Mouse (Mus musculus) c-Kit-positive CD71-positive TER-119-negative erythroid progenitor cells, embryonic 14.5 days (primary cell): ENCODE measurements around the gene Pafah1b3.
A peak's percentile ranks its signal among the peaks of the same experiment; 100 is the strongest.
"Not testable (repeated sequence)": the region's sequence is repeated elsewhere in the genome, so short reads cannot be mapped to it uniquely, and the experiment has no call there.

Experiments
- DNase-seq: peaks from one replicate; pipeline ENCODE4 v3.0.0-alpha.2; 2013; ENCODE audit warnings: low read depth

Gene Pafah1b3

GRCm38 (mm10) chr7:25297454-25298325 lies at the start of gene Pafah1b3:
Pafah1b3 (minus strand) TSS chr7:25297986.
- no peak for DNase-seq

- DNase-seq: no peak
Observed at GRCm38 (mm10) chr7:25341000-25341784, 43.4 kb upstream of the Pafah1b3 start.

- DNase-seq: no peak
Observed at GRCm38 (mm10) chr7:25339329-25339728, 41.5 kb upstream of the Pafah1b3 start.

- no peak for DNase-seq
Observed at GRCm38 (mm10) chr7:25334472-25334871, 36.7 kb upstream of the Pafah1b3 start.

GRCm38 (mm10) chr7:25333596-25334307 lies 36.0 kb upstream of the Pafah1b3 start:
- peak; percentile 56 for DNase-seq

GRCm38 (mm10) chr7:25326233-25326632 lies 28.4 kb upstream of the Pafah1b3 start:
- no peak for DNase-seq

GRCm38 (mm10) chr7:25325431-25325830 lies 27.6 kb upstream of the Pafah1b3 start:
- DNase-seq: not testable (repeated sequence)

GRCm38 (mm10) chr7:25323219-25323618 lies 25.4 kb upstream of the Pafah1b3 start:
- DNase-seq: no peak

GRCm38 (mm10) chr7:25322058-25322484 lies 24.3 kb upstream of the Pafah1b3 start:
- DNase-seq: no peak

GRCm38 (mm10) chr7:25317446-25317999 lies 19.7 kb upstream of the Pafah1b3 start:
- no peak for DNase-seq

- peak; percentile 97 for DNase-seq
Observed at GRCm38 (mm10) chr7:25316532-25317445, 19.0 kb upstream of the Pafah1b3 start, which contains the start of gene Megf8. Megf8 (plus strand) TSS chr7:25317164.

- no peak for DNase-seq
Observed at GRCm38 (mm10) chr7:25315306-25316041, 17.7 kb upstream of the Pafah1b3 start.

GRCm38 (mm10) chr7:25314606-25315305 lies 17.0 kb upstream of the Pafah1b3 start:
- no peak for DNase-seq

GRCm38 (mm10) chr7:25313325-25313724 lies 15.5 kb upstream of the Pafah1b3 start:
- no peak for DNase-seq

GRCm38 (mm10) chr7:25311193-25311592 lies 13.4 kb upstream of the Pafah1b3 start:
- DNase-seq: no peak

- no peak for DNase-seq
Observed at GRCm38 (mm10) chr7:25309425-25309824, 11.6 kb upstream of the Pafah1b3 start.

- no peak for DNase-seq
Observed at GRCm38 (mm10) chr7:25308702-25309318, 11.0 kb upstream of the Pafah1b3 start.

GRCm38 (mm10) chr7:25306614-25306996 lies 8.8 kb upstream of the Pafah1b3 start:
- no peak for DNase-seq
